Mouse (Mus musculus): ENCODE measurements at regions not wholly inside any gene's neighbourhood (a gene's known extent, or its start where the extent isn't known, plus 50 kb on each side); places are given as distances from the start of the nearest gene placed in this dataset.

DNA sequence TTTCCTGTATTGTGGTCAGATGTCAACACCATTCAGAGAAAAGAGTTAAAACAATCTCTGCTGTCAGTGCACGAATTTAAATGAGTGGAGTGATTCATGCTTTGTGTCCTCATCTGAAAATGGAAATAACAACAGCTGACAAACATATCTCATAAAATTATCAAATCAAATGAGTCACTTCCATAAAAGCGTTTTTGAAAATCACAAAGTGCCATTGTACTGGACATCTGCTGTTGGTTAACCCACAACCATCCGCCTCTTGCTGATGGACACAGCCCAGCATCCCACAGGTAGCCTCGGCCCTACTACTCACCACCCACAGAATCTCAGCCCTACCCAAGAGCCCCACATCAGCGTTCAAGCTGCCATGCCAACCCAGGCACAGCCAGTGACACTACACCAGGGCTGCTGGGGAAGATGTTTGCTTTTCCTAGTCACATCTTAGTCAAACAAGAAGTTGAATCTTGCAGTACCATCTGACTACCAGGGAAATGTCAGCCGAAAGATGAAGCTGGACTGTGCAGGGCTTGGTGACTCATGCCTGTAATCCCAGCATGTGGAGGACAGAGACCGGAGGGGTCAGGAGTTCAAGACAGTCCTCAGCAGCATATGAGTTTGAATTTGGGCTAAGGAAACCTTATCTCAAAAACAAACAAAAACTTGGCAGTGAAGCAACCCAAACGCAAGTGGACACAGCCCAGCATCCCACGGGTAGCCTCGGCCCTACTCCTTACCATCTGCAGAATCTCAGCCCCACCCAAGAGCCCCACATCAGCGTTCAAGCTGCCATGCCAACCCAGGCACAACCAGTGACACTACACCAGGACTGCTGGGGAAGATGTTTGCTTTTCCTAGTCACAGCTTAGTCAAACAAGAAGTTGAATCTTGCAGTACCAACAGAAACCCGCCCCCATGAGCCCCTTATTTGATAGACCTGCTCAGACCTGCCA lies 131.9 kb upstream of the Noct start:
- 85% methylated on average over 12 of the region's 12 CpGs for WGBS
- Histone ChIP-seq H3K9ac (replicated peaks; ENCODE audit: low read depth, low read length) (no peak overlapping the region), H3K4me1 (ENCODE audit: control insufficient read depth, insufficient read depth, low read length) (peaks cover 6% of the 10 kb centered on the region), H3K4me3 (ENCODE audit: low read depth, low read length) (no peak overlapping the region), H3K4me2 (ENCODE audit: low read depth, low read length) (no peak overlapping the region), H3K27me3 (ENCODE audit: control insufficient read depth, insufficient read depth, low read length) (no peaks in the 10 kb centered on the region), H3K9me3 (ENCODE audit: control insufficient read depth, low read length) (no peaks in the 10 kb centered on the region), H3K27ac (ENCODE audit: low read depth, low read length) (no peak overlapping the region), H3K36me3 (ENCODE audit: control insufficient read depth, insufficient read depth, low read length) (no peaks in the 10 kb centered on the region)
- no peak for ATAC-seq (ENCODE audit: low read depth)

DNA sequence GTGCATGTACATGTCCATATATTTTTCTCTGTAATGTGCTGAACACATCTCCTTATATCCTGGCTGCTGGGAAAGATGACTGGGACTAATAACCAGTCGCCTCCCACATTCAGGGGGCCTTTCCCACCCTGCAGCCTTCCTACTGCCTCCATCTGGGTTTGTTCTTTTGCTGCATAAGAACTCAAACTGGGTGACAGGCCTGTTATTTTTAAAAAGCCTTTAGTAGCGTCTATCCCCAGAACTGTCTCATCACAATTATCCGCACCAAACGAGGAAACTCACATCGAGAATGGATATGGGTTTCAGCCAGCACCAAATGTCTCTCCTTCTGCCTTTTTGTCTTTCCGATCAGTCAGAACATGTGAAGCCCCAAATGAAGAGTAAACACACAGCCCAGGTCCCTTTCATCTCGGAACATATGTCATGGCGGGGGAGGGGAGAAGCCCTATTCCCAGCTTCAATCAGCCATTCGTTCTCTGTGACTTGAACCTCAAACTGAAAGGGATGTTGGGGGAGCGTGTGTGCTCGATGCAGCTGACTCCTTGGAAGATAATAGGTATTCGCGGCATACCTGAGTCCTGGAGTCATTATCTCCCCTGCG lies 128.3 kb upstream of the Noct start:
- no peaks in the 10 kb centered on the region for H3K9me3 ChIP-seq (ENCODE audit: control insufficient read depth, low read length)
- no peaks in the 10 kb centered on the region for H3K36me3 ChIP-seq (ENCODE audit: control insufficient read depth, insufficient read depth, low read length)
- no peak overlapping the region for H3K9ac ChIP-seq (replicated peaks; ENCODE audit: low read depth, low read length)
- H3K4me3 ChIP-seq (ENCODE audit: low read depth, low read length): no peak overlapping the region
- peak; percentile 57; the same call in 1 of the 2 replicates for ATAC-seq (ENCODE audit: low read depth)
- H3K4me1 ChIP-seq (ENCODE audit: control insufficient read depth, insufficient read depth, low read length): peaks cover 8% of the 10 kb centered on the region
- 26% methylated on average over 14 of the region's 14 CpGs for WGBS
- peak overlapping the region; percentile 49; the same call in 1 of the 2 replicates for H3K27ac ChIP-seq (ENCODE audit: low read depth, low read length)
- H3K4me2 ChIP-seq (ENCODE audit: low read depth, low read length): no peak overlapping the region
- H3K27me3 ChIP-seq (ENCODE audit: control insufficient read depth, insufficient read depth, low read length): no peaks in the 10 kb centered on the region

DNA sequence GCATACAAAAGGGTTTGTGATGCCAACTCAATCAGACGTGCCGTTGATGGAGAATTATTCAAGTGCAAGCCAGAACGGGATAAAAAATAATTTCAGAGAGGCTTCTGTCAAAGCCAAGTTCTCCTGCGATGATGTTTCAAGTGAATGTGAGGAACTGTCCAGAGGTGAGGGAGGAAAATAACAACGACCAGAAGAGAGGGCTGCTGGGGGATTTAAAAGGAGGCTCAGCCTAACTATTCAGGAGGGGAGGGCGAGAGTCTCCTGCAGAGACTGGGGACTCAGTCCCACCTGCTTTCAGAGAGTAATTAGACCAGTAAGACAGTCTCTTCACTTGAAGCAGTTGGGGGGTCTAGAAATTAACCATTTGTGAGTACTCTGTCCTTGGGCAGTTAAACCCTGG lies 127.7 kb upstream of the Noct start:
- Histone ChIP-seq H3K27ac (ENCODE audit: low read depth, low read length) (peak overlapping the region; percentile 49; the same call in 1 of the 2 replicates), H3K36me3 (ENCODE audit: control insufficient read depth, insufficient read depth, low read length) (no peaks in the 10 kb centered on the region), H3K27me3 (ENCODE audit: control insufficient read depth, insufficient read depth, low read length) (no peaks in the 10 kb centered on the region), H3K9me3 (ENCODE audit: control insufficient read depth, low read length) (no peaks in the 10 kb centered on the region), H3K4me1 (ENCODE audit: control insufficient read depth, insufficient read depth, low read length) (peaks cover 8% of the 10 kb centered on the region), H3K4me2 (ENCODE audit: low read depth, low read length) (peak overlapping the region; percentile 20; the same call in 1 of the 2 replicates), H3K4me3 (ENCODE audit: low read depth, low read length) (no peak overlapping the region), H3K9ac (replicated peaks; ENCODE audit: low read depth, low read length) (no peak overlapping the region)
- WGBS: 29% methylated on average over 6 of the region's 6 CpGs
- 0 out of 2 replicates have a peak, but pooled peaks have one; percentile 20 for ATAC-seq (ENCODE audit: low read depth)

DNA sequence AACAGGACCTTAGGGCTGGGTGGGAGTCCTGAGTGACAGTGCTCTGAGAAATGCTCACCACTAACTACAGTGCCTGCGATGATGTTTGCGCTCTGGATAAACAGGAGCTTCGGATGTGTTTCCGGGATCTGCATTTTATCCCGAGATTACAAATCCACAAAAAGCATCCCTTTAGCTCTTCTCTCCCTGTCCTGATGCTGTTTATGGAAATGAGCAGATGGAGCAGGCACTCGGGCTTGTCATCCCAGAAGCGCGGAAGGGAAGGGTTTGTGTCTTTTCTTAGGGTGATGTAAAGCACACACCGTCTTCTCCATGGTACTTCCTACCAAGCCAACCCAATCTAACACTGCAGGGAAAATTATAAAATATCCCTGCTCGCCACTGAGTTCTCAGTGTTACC lies 126.9 kb upstream of the Noct start:
- Histone ChIP-seq H3K4me3 (ENCODE audit: low read depth, low read length) (no peak overlapping the region), H3K9me3 (ENCODE audit: control insufficient read depth, low read length) (no peaks in the 10 kb centered on the region), H3K36me3 (ENCODE audit: control insufficient read depth, insufficient read depth, low read length) (no peaks in the 10 kb centered on the region), H3K4me2 (ENCODE audit: low read depth, low read length) (no peak overlapping the region), H3K4me1 (ENCODE audit: control insufficient read depth, insufficient read depth, low read length) (peaks cover 8% of the 10 kb centered on the region), H3K9ac (replicated peaks; ENCODE audit: low read depth, low read length) (no peak overlapping the region), H3K27ac (ENCODE audit: low read depth, low read length) (0 out of 2 replicates have a peak overlapping the region, but pooled peaks have one; percentile 22), H3K27me3 (ENCODE audit: control insufficient read depth, insufficient read depth, low read length) (no peaks in the 10 kb centered on the region)
- 77% methylated on average over 10 of the region's 10 CpGs for WGBS
- ATAC-seq (ENCODE audit: low read depth): 0 out of 2 replicates have a peak, but pooled peaks have one; percentile 10

DNA sequence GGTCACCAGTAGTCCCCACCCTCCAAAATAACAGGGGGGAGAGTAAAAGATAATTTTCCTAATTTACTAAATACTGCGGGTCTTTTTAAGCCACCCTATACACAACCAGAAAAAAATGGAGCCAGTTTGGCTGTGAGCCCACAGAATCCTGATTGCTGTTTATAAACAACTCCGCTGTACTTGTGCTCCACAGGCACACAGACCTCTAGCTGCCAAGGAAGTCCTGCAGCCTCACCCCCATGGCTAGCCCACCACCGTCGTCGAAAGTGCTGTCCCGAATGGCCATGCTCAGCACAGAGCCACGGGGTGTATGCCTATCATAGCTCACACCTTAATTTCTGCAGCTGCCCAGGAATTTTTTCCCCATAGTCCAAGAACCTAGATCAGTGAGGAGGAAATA lies 124.3 kb upstream of the Noct start:
- Histone ChIP-seq H3K9ac (replicated peaks; ENCODE audit: low read depth, low read length) (no peak overlapping the region), H3K36me3 (ENCODE audit: control insufficient read depth, insufficient read depth, low read length) (no peaks in the 10 kb centered on the region), H3K4me2 (ENCODE audit: low read depth, low read length) (no peak overlapping the region), H3K27me3 (ENCODE audit: control insufficient read depth, insufficient read depth, low read length) (no peaks in the 10 kb centered on the region), H3K9me3 (ENCODE audit: control insufficient read depth, low read length) (no peaks in the 10 kb centered on the region), H3K4me1 (ENCODE audit: control insufficient read depth, insufficient read depth, low read length) (peaks cover 8% of the 10 kb centered on the region), H3K4me3 (ENCODE audit: low read depth, low read length) (no peak overlapping the region), H3K27ac (ENCODE audit: low read depth, low read length) (no peak overlapping the region)
- no peak for ATAC-seq (ENCODE audit: low read depth)
- 85% methylated on average over 7 of the region's 7 CpGs for WGBS

DNA sequence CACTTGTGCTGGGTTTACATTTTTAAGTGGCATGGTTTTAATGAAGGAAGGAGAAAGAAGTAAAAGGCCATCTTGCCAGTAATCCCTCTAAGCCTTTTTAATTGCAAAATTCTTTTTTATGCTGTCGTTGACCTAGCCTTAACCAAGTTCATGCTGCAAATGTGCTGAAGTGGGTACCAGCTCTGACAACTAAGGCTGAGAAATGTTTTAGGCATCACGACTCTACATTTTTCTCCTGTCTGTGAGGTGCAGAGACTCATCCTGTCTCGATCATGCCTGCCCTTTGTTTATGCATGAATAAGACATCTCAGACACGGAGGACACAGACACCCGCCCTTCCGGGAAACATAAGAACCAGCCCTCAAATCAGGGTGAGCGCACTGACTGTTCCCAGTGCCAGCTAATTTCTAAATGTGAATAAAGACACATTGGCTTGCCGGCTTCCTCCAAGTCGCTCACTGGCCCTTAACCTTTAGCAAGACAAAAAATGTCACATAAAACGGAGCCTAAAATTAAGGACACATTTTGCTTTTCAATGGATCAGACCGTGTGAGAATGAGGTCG lies 115.5 kb upstream of the Noct start:
- no peak for ATAC-seq (ENCODE audit: low read depth)
- H3K4me1 ChIP-seq (ENCODE audit: control insufficient read depth, insufficient read depth, low read length): no peaks in the 10 kb centered on the region
- H3K27me3 ChIP-seq (ENCODE audit: control insufficient read depth, insufficient read depth, low read length): no peaks in the 10 kb centered on the region
- H3K27ac ChIP-seq (ENCODE audit: low read depth, low read length): no peak overlapping the region
- no peak overlapping the region for H3K9ac ChIP-seq (replicated peaks; ENCODE audit: low read depth, low read length)
- H3K9me3 ChIP-seq (ENCODE audit: control insufficient read depth, low read length): no peaks in the 10 kb centered on the region
- H3K4me2 ChIP-seq (ENCODE audit: low read depth, low read length): no peak overlapping the region
- 47% methylated on average over 12 of the region's 12 CpGs for WGBS
- no peaks in the 10 kb centered on the region for H3K36me3 ChIP-seq (ENCODE audit: control insufficient read depth, insufficient read depth, low read length)
- H3K4me3 ChIP-seq (ENCODE audit: low read depth, low read length): no peak overlapping the region

DNA sequence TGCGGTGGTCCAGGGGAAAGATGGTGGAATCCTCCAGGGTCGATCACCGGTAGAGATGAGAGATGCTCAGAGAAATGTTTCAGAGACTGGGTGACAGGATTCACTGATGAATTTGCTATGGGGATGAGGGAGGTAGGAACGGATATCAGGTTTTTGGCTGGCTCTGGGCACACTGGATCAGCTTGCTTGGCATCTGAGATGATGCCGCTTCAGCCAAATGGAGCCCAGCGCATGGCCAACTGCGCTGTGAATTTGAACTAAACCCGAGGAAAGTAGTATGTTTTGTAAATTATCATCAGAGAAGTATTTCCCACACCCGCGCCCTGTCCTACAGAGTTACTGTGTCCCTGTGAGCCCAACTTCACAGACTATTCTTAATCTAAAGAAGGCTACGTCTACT lies 113.0 kb upstream of the Noct start:
- 96% methylated on average over 11 of the region's 11 CpGs for WGBS
- Histone ChIP-seq H3K9ac (replicated peaks; ENCODE audit: low read depth, low read length) (no peak overlapping the region), H3K4me3 (ENCODE audit: low read depth, low read length) (no peak overlapping the region), H3K4me2 (ENCODE audit: low read depth, low read length) (no peak overlapping the region), H3K36me3 (ENCODE audit: control insufficient read depth, insufficient read depth, low read length) (no peaks in the 10 kb centered on the region), H3K9me3 (ENCODE audit: control insufficient read depth, low read length) (no peaks in the 10 kb centered on the region), H3K4me1 (ENCODE audit: control insufficient read depth, insufficient read depth, low read length) (no peaks in the 10 kb centered on the region), H3K27ac (ENCODE audit: low read depth, low read length) (no peak overlapping the region), H3K27me3 (ENCODE audit: control insufficient read depth, insufficient read depth, low read length) (no peaks in the 10 kb centered on the region)
- ATAC-seq (ENCODE audit: low read depth): no peak

DNA sequence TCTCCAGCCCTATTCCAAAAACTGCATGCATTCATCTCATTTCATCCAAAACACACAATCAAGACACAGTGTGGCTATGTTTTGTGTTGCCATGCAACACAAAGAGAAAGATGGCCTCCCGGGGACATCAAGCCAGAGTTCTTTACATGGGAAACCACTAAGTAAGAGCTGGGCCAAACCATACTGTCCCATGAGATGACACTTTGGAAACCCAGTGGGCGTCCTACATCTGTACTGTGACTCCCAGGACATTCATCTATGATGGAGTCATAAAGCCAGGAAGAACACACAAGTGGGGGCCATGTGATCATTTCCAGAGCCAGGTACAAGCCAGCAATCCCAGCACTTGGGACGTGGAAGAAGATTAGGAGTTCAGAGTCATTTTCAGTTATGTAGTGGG lies 111.9 kb upstream of the Noct start:
- Histone ChIP-seq H3K4me2 (ENCODE audit: low read depth, low read length) (no peak overlapping the region), H3K27ac (ENCODE audit: low read depth, low read length) (no peak overlapping the region), H3K9me3 (ENCODE audit: control insufficient read depth, low read length) (no peaks in the 10 kb centered on the region), H3K4me1 (ENCODE audit: control insufficient read depth, insufficient read depth, low read length) (no peaks in the 10 kb centered on the region), H3K4me3 (ENCODE audit: low read depth, low read length) (no peak overlapping the region), H3K27me3 (ENCODE audit: control insufficient read depth, insufficient read depth, low read length) (no peaks in the 10 kb centered on the region), H3K9ac (replicated peaks; ENCODE audit: low read depth, low read length) (no peak overlapping the region), H3K36me3 (ENCODE audit: control insufficient read depth, insufficient read depth, low read length) (no peaks in the 10 kb centered on the region)
- 82% methylated on average over 3 of the region's 3 CpGs for WGBS
- no peak for ATAC-seq (ENCODE audit: low read depth)

DNA sequence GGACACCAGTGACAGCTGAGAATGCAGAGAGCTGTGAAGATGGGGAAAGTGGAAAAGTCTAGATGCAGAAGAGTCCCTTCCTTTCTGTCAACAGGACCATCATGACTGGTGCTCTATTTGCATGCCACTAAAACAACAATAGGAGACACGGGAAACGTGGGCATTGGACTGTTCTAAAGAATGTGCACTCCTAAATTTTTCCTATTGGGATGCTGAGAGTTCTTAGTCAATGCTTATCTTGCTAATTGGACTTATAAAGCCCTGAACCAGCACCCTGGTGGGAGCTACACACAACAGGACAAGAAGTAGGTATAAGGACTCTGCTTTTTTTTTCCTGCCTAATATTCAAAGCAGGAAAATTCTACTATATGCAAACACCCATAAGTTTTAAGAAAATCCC lies 108.3 kb upstream of the Noct start:
- no peaks in the 10 kb centered on the region for H3K4me1 ChIP-seq (ENCODE audit: control insufficient read depth, insufficient read depth, low read length)
- H3K27me3 ChIP-seq (ENCODE audit: control insufficient read depth, insufficient read depth, low read length): no peaks in the 10 kb centered on the region
- no peaks in the 10 kb centered on the region for H3K36me3 ChIP-seq (ENCODE audit: control insufficient read depth, insufficient read depth, low read length)
- H3K4me3 ChIP-seq (ENCODE audit: low read depth, low read length): no peak overlapping the region
- no peaks in the 10 kb centered on the region for H3K9me3 ChIP-seq (ENCODE audit: control insufficient read depth, low read length)
- no peak overlapping the region for H3K9ac ChIP-seq (replicated peaks; ENCODE audit: low read depth, low read length)
- no peak overlapping the region for H3K4me2 ChIP-seq (ENCODE audit: low read depth, low read length)
- no peak overlapping the region for H3K27ac ChIP-seq (ENCODE audit: low read depth, low read length)
- WGBS: 60% methylated on average over 2 of the region's 2 CpGs
- ATAC-seq (ENCODE audit: low read depth): no peak

Measured in neural tube, embryonic 14.5 days (tissue).